Mouse (Mus musculus): ENCODE data around the gene Hist3h2ba.
A peak's percentile ranks its signal among the peaks of the same experiment; 100 is the strongest.

The Hist3h2ba gene

GRCm38 (mm10) chr11:58967346-58967745, 18.6 kb downstream of the Hist3h2ba start:
- no peak for DNase-seq

- no peak for DNase-seq
Observed at GRCm38 (mm10) chr11:58968551-58968950, 19.8 kb downstream of the Hist3h2ba start.

- DNase-seq: no peak
Observed at GRCm38 (mm10) chr11:58969027-58969426, 20.3 kb downstream of the Hist3h2ba start.

GRCm38 (mm10) chr11:58969659-58970058, 20.9 kb downstream of the Hist3h2ba start:
- no peak for DNase-seq

GRCm38 (mm10) chr11:58970831-58971530, 22.3 kb downstream of the Hist3h2ba start:
- DNase-seq: no peak

- no peak for DNase-seq
Observed at GRCm38 (mm10) chr11:58971796-58972195, 23.1 kb downstream of the Hist3h2ba start.

GRCm38 (mm10) chr11:58974414-58974813, 25.7 kb downstream of the Hist3h2ba start:
- DNase-seq: no peak

GRCm38 (mm10) chr11:58977150-58977549, 28.4 kb downstream of the Hist3h2ba start:
- no peak for DNase-seq

GRCm38 (mm10) chr11:58977607-58978026, 28.9 kb downstream of the Hist3h2ba start:
- DNase-seq: no peak

GRCm38 (mm10) chr11:58978027-58978705, 29.4 kb downstream of the Hist3h2ba start, which contains the start of gene Trim11:
TSS of gene Trim11 (plus strand) at chr11:58978093.
- DNase-seq: peak; percentile 67 to 71

GRCm38 (mm10) chr11:58978706-58979030, 29.9 kb downstream of the Hist3h2ba start:
- DNase-seq: no peak

GRCm38 (mm10) chr11:58979183-58979582, 30.5 kb downstream of the Hist3h2ba start:
- no peak for DNase-seq

GRCm38 (mm10) chr11:58979661-58980060, 30.9 kb downstream of the Hist3h2ba start:
- no peak for DNase-seq

- DNase-seq: no peak
Observed at GRCm38 (mm10) chr11:58980381-58980990, 31.8 kb downstream of the Hist3h2ba start.

GRCm38 (mm10) chr11:58981541-58982447, 33.1 kb downstream of the Hist3h2ba start:
- peak; percentile 76 to 82 for DNase-seq

- DNase-seq: peak; percentile 68 to 80
Observed at GRCm38 (mm10) chr11:58982471-58983097, 33.9 kb downstream of the Hist3h2ba start.

GRCm38 (mm10) chr11:58983691-58984341, 35.1 kb downstream of the Hist3h2ba start:
- no peak for DNase-seq

- DNase-seq: peak in 1 of 2 experiments; percentile 45
Observed at GRCm38 (mm10) chr11:58984657-58985056, 35.9 kb downstream of the Hist3h2ba start.

- DNase-seq: no peak
Observed at GRCm38 (mm10) chr11:58985299-58985917, 36.7 kb downstream of the Hist3h2ba start.

- DNase-seq: no peak
Observed at GRCm38 (mm10) chr11:58989166-58989565, 40.4 kb downstream of the Hist3h2ba start.

- no peak for DNase-seq
Observed at GRCm38 (mm10) chr11:58990141-58990540, 41.4 kb downstream of the Hist3h2ba start.
